Mouse (Mus musculus) left cerebral cortex, postnatal 10 days (tissue): ENCODE measurements around the gene Mmp14. TPM values are rescaled to one million over a fixed set of nuclear protein-coding genes. Genes with fewer than 3 reads are reported as not detected.

Source experiments
- DNase-seq, 2 experiments: peaks; one replicate each; pipeline ENCODE4 v3.0.0; 2021 to 2022; ENCODE audit warnings: low spot score in 2 of 2, mixed read lengths in 1 of 2; ENCODE audit errors: extremely low spot score in 1 of 2
- intact Hi-C: fragments of 180-260 bp; cut with DNase I; formaldehyde crosslinking; loops from one replicate; pipeline ENCODE4 v1.15.1; 2025
- total RNA-seq, 2 experiments: library from RNA; stranded (reverse); gene quantifications; 2 replicates each; pipeline ENCODE4 v1.2.3; 2021

Mmp14 gene
- total RNA-seq, 2 experiments from 2014 or later, result 28.4 to 35.9 TPM

DNA sequence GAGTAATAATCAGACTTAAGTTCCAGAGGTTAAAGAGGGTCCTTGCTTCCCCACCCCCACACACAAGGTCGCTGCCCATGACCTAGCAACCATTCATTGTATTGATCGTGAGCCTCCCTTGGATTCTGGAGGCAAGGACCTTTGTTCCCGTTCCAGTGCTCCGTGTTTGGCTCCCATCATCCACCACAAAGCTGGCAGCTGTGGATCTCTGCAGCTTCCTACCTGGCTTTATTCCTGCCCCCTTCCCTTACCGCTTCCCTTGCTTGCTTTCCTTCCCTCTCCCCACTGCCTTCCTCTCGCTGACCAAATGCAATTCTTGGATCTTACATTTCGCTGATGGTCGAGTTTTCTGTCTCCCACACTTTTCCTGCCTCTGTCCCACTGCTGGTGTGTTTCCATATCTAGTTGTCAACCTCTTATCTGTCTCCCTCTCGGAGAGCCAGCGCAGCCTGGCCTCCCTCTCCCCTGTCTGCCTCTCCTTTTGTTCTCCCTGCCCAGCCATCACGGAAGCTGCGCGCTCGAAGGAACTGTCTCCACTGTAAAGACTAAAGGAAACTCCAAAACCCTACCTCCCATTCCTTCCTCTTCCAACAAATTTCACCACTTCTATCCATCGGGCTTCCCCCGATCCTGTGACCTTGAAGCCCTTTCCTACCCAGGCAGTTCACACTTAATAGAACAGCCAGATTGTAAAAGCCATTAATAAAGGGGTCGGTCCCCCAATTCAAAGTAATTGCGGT lies 836 bp upstream of the Mmp14 start:
- no peak for DNase-seq
- intact Hi-C loops, result no loop called here

DNA sequence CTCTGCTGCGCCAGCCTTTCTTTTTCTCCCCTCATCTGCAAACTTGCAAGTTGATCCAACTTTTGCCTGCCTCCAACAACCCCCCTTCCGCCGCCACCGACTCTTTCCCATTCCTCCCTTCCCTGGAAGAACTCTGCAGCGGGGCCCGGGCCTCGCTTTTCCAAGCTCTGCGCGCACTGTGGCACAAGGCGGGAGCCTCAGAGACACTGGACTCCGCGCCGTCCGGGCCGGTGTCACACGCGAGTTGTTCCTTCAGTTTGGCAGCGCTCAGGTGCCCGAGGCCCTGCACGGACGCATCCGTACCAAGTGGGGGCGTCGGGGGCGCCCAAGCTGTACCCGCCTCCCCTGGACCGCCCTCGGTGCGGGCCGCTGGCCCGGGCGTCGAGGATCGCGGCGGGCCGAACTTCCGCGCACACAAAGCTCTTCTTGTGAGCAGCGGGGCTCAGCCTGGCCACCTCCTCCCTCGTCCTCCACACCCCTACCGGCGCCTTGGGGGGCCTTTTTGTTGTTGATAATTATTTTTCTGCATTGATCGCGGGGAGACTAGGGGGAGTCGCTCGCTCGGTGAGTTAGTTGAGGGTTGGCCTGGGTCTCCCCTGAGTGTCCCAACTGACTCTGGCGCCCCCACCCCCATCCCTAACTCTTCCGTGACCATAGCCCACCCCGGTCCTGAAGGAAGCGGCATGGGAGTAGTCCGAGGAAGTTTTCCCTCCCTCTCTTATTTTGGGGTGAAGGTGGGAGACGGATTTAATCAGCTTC lies 845 bp downstream of the Mmp14 start:
- intact Hi-C loops, result no loop called here
- DNase-seq, result peak in 1 of 2 experiments; percentile 58

DNA sequence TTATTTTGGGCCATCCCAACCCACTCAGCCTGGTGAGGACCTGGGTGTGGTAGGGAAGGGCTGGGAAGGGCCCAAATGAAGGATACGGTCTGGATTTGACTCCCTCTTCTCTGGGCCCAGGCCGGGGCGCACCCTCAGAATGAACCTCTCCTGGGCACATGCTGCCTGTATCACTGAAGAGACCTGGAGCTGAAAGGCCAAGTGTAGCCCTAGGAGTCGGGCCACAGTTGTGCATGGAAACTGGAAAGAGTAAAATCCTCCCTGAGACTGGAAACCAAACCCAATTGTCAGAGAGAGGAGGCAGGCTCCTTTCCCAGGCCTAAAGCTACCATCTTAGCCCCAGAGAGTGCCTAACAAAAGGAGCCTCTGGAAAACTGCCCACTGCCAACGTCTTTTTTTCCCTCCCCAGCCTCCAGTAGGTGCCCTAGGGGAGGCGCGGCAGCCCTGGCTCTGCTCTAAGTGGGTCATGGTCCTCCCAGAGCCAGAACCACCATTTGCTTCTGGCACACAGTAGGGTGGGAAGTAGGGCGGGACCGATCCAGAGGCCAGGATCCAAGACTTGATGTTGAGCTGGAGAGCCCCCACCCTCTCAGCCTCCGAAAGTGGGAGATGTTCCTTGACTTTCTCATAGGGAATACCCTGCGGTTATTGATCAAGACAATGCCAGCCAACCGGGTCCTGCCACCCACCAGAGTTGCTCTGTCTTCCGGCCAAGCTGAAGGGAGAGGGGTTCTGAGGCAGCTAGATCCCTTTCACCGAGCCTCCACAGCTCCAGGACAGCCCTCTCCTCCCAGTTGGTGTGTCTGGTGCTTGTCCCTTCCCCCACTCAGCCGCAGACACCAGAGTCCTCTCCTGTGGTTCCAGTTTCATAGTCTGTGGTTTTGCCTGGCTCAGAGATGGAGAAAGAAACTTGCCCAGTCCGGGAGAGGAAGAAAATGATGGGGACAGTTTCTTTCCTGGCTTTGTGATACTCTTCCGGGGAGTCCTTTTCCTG lies 1.7 kb downstream of the Mmp14 start:
- peak; percentile 47 to 60 for DNase-seq
- intact Hi-C loops, result no loop called here

- intact Hi-C loops, result no loop called here
- DNase-seq, result no peak
These were observed 2.6 kb downstream of the Mmp14 start for GRCm38 (mm10) chr14:54433941-54434531.

DNA sequence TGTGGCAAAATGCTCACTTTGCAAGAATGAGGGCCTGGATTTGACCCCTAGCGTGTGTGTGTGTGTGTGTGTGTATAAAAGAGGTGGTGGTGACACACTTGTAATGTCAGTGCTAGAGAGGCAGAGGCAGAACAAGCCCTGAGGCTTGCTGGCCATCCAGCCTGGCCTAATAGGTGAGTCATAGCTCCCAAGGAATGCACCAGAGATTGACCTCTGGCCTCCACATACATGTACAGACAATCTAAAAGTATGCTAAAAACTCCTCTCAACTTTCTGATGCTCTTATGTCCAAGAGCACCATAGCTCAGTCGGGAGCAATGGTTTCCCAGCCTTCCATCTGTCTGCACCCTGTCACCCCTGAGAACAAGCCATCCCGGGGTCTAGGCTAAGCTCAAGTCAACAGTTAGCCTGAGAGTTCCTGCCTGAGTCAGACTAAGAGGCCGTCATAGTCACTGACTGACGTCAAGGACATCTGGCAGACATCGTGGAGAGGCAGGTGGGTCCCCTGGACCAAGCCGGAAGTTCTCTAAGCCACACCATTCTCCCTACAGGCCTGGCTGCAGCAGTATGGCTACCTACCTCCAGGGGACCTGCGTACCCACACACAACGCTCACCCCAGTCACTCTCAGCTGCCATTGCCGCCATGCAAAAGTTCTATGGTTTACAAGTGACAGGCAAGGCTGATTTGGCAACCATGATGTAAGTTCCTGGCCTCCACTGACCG lies 3.9 kb downstream of the Mmp14 start:
- DNase-seq, result no peak
- intact Hi-C loops, result no loop called here

GRCm38 (mm10) chr14:54439155-54439554 lies 7.7 kb downstream of the Mmp14 start:
- intact Hi-C loops, result no loop called here
- DNase-seq, result no peak

DNA sequence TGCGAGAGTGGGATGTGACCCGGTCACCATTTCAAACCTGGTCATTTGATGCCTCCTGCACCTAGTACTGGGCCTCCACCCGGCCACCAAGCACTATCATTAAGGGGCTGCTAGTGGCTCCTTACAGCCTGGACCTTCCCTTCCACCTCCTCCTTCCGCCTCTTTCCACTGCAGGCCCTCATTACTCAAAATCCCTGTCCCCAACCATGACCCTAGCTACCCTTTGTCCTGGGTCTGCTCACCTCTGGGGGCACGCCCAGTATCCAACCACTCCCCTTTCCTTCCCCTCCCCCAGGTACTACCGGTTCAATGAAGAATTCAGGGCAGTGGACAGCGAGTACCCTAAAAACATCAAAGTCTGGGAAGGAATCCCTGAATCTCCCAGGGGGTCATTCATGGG lies 8.2 kb downstream of the Mmp14 start:
- intact Hi-C loops, result no loop called here
- no peak for DNase-seq

GRCm38 (mm10) chr14:54440538-54440937 lies 9.1 kb downstream of the Mmp14 start:
- no peak for DNase-seq
- intact Hi-C loops, result no loop called here

DNA sequence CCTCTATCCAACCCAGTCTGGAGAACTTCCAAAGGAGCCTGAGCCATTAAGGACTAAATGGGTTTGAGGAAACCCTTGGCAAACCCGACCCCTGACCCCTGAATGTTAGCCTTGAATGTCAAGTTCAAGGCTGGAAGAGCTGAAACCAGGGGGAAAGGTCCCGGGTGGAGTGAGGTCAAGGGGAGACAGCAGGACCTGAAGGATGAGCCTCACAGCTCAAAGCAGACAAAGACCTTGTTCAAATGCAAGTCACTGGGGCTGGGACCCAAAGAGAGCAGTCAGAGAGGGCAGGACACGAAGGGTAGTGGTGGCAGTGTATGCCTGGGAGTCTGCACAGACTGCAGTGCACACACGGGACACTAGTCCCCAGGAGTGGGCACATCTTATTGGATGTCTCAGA lies 10.0 kb downstream of the Mmp14 start:
- intact Hi-C loops, result no loop called here
- no peak for DNase-seq

- intact Hi-C loops, result no loop called here
- DNase-seq, result no peak
These were observed 11.1 kb downstream of the Mmp14 start for GRCm38 (mm10) chr14:54442548-54442947.

GRCm38 (mm10) chr14:54443196-54443595 lies 11.8 kb downstream of the Mmp14 start:
- intact Hi-C loops, result no loop called here

GRCm38 (mm10) chr14:54443712-54444618 lies 12.6 kb downstream of the Mmp14 start:
- DNase-seq, result peak in 1 of 2 experiments; percentile 57

More at GRCm38 (mm10) chr14:54443196-54443595, 11.8 kb downstream of the Mmp14 start:
- DNase-seq, result peak in 1 of 2 experiments; percentile 77

GRCm38 (mm10) chr14:54445476-54445875 lies 14.1 kb downstream of the Mmp14 start:
- intact Hi-C loops, result loop anchor here (5.0 kb wide), 1 partner anchor 218 kb away; no protein-coding TSS in a partner anchor
- peak in 1 of 2 experiments; percentile 39 for DNase-seq

More at GRCm38 (mm10) chr14:54443712-54444618, 12.6 kb downstream of the Mmp14 start:
- intact Hi-C loops, result no loop called here

DNA sequence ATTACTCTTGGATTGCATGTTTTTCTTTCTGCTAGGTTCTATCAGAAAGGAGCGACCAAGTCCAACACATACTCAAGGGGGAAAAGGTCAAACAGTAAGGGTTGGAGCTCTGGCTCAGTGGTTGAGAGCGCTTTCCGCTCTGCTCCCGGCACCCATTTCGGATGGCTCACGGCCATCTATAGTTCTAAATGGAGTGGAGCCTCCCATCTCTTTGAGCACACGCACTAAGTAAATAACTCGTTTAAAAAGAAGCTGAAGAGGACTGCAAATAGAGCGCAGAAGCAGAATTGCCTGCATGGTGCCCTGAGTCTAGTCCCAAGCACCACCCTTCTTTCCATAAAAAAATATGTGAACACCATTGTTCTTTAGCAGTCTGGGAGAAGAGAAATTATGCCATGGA lies 22.2 kb downstream of the Mmp14 start:
- DNase-seq, result no peak
- intact Hi-C loops, result no loop called here

- no peak for DNase-seq
- intact Hi-C loops, result no loop called here
These were observed 23.5 kb downstream of the Mmp14 start for GRCm38 (mm10) chr14:54454669-54455528.

DNA sequence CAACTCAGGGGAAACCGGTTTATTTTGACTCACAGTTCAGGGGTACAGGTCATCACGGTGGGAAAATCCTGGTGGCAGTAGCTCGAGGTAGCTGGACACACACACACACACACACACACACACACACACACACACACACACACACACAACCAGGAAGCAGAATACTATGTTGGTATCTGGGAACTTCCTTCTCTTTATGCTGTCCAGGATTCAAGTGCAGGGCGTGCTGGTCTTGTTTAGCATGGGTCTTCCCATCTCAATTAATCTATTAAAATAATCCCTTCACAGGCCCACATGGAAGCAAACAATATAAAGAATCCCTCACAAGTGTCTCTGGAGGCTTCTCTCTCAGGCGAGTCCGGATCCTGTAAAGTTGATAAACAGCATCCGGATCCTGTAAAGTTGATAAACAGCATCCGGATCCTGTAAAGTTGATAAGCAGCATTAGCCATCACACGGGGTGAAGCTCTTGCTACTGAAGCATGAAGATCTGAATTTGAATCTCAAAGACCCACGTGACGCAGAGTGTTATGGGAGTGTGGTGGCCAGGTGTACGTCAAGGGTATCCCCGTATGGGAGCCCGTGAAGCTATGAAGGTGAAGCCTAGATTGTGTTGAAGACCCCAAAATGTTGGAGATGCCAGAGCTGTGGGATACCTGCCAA lies 26.6 kb downstream of the Mmp14 start:
- intact Hi-C loops, result no loop called here

More for the DNA sequence above, 26.6 kb downstream of the Mmp14 start:
- no peak for DNase-seq
